Mouse (Mus musculus) WW6 (cell line): ENCODE data around the gene Esp34.

ENCODE experiments used
- DNase-seq: peaks from one replicate; pipeline ENCODE4 v3.0.0-alpha.2; 2013; ENCODE audit warnings: low read depth, low spot score

Esp34 gene

DNA sequence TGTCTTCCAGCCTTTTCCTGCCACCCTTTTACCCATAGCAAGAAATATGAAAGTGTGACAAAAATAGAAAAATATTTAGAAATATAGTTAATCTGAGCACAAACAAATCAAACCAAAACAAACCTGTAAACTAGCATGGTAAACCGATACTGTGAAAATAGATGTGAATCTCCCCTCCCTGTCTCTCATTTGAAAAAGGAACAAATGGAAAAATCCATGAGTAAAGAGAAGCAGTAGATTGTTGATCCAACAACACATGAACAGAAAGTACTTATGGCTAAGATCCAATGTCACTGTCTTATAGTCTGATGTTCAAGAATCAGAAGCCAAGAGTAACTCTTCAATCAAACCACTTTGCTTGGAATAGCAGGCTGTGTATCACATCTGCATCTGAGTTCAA, at the start of gene Esp34:
Esp34 (plus strand) TSS at position 301 of the 400 bp plus-strand sequence.
- no peak for DNase-seq

DNA sequence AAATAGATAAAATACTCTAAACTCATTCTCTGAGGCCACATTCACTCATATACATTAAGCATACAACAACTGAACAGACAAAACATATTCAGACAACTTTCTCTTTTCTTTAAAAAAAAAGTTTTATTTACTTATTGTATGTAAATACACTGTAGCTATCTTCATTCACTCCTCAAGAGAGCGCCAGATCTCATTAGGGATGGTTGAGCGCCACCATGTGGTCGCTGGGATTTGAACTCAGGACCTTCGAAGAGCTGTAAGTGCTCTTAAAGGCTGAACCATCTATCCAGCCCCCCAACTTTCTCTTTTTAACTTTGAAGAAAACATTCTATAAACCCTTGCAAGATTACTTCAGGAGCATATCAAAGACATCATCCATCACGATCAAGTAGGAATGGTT, 8.5 kb downstream of the Esp34 start:
- no peak for DNase-seq
